Mouse (Mus musculus) liver, embryonic 14.5 days (tissue): Measurements from ENCODE around the gene Rab6a. TPM values are rescaled to one million over a fixed set of nuclear protein-coding genes. Genes with fewer than 3 reads are reported as not detected.

Experiments used
- ATAC-seq: fragments of 200-750 bp; cut with Nextera tagmentation; 2 replicates; pipeline ENCODE4 v1.8.0; 2017; ENCODE audit warnings: moderate number of reproducible peaks, mild to moderate bottlenecking, moderate library complexity; ENCODE audit not compliant: insufficient read depth
- DNase-seq, 3 experiments: peaks; one replicate each; pipeline ENCODE4 v3.0.0-alpha.2; 2012 to 2013; ENCODE audit warnings: low read depth in 3 of 3, low spot score in 3 of 3
- H3K27ac ChIP-seq: fragments of 300-500 bp; sonication (generic); 2 replicates; pipeline ENCODE4 v1.5.1; 2014; ENCODE audit warnings: moderate library complexity, mild to moderate bottlenecking, control low read depth, inconsistent platforms
- H3K27me3 ChIP-seq: fragments of 300-500 bp; sonication (generic); 2 replicates; pipeline ENCODE4 v1.6.1; 2014; ENCODE audit warnings: mild to moderate bottlenecking, low read length, moderate library complexity; ENCODE audit not compliant: control insufficient read depth, insufficient read depth
- H3K36me3 ChIP-seq: fragments of 300-500 bp; sonication (generic); replicated peaks from 2 replicates; pipeline ENCODE4 v1.6.1; 2014; ENCODE audit warnings: low read depth; ENCODE audit not compliant: control insufficient read depth, insufficient read depth
- H3K4me1 ChIP-seq, 2 experiments: fragments of 200-500 bp in 1 of 2; fragments of 300-500 bp in 1 of 2; sonication (generic) in 1 of 2; replicated peaks; 2 replicates each; pipeline ENCODE4 v1.6.1; 2012 to 2014; ENCODE audit warnings: antibody characterized with exemption in 1 of 2, inconsistent platforms in 1 of 2, low read length in 1 of 2; ENCODE audit not compliant: control insufficient read depth in 2 of 2, insufficient read depth in 2 of 2
- H3K4me2 ChIP-seq: fragments of 300-500 bp; sonication (generic); 2 replicates; pipeline ENCODE4 v1.6.1; 2014; ENCODE audit warnings: low read depth, mild to moderate bottlenecking, control low read depth, moderate library complexity
- H3K4me3 ChIP-seq, 2 experiments: fragments of 200-500 bp in 1 of 2; fragments of 300-500 bp in 1 of 2; sonication (generic) in 1 of 2; 2 replicates each; pipeline ENCODE4 v1.5.1; 2012 to 2014; ENCODE audit warnings: low read depth in 2 of 2, low read length in 2 of 2, mild to moderate bottlenecking in 2 of 2, control low read depth in 1 of 2, inconsistent platforms in 1 of 2, moderate library complexity in 1 of 2; ENCODE audit not compliant: insufficient read depth in 1 of 2
- H3K9ac ChIP-seq: fragments of 300-500 bp; sonication (generic); replicated peaks from 2 replicates; pipeline ENCODE4 v1.6.1; 2014; ENCODE audit warnings: mild to moderate bottlenecking, control low read depth, moderate library complexity
- H3K9me3 ChIP-seq: fragments of 300-500 bp; sonication (generic); 2 replicates; pipeline ENCODE4 v1.6.1; 2016; ENCODE audit warnings: low read length, mixed read lengths; ENCODE audit not compliant: control insufficient read depth
- CTCF ChIP-seq: IDR thresholded peaks from 2 replicates; pipeline ENCODE4 v1.5.1; 2016; ENCODE audit warnings: antibody characterized with exemption, low read depth, control low read depth
- EP300 ChIP-seq: IDR thresholded peaks from 2 replicates; pipeline ENCODE4 v1.6.1; 2016; ENCODE audit warnings: antibody characterized with exemption, low read depth
- WGBS: fragments of 180-500 bp; shearing (Covaris S2); extraction: QIAGEN DNeasy Blood & Tissue Kit; methylation state at CpG from one replicate; pipeline ENCODE4 v1.1.7; 2014; ENCODE audit not compliant: insufficient replicate concordance; 5-methylcytosine and 5-hydroxymethylcytosine counted together
- polyA plus RNA-seq, 2 experiments: library from polyadenylated mRNA; depleted of rRNA in 1 of 2; stranded (reverse) in 1 of 2; unstranded in 1 of 2; fragments of >200 nt; fragmentation: Nextera tagmentation in 1 of 2; extraction: Ambion mirVana in 1 of 2; gene quantifications; 2 replicates each; pipeline versions ENCODE4 v1.2.1 to v1.2.3; 2012 to 2014

The Rab6a gene
- polyA plus RNA-seq, 2 experiments = 24.3 to 39.8 TPM

GRCm38 (mm10) chr7:100663190-100663589, 56.0 kb downstream of the Rab6a start:
- H3K4me1 ChIP-seq = peaks cover 0 to 3% of the 10 kb centered on the region in 2 experiments; a peak in 1 of 4 replicates
- H3K36me3 ChIP-seq = no peaks in the 10 kb centered on the region
- DNase-seq = peak; percentile 53 to 71 (median 61)
- H3K27ac ChIP-seq = no peak overlapping the region
- H3K27me3 ChIP-seq = no peaks in the 10 kb centered on the region
- ATAC-seq = peak; percentile 62; the same call in 1 of the 2 replicates
- no peak overlapping the region for H3K4me3 ChIP-seq
- WGBS = 2% methylated on average over 13 of the region's 13 CpGs
- H3K4me2 ChIP-seq = no peak overlapping the region
- no peak overlapping the region for H3K9ac ChIP-seq
- TF ChIP-seq CTCF = peak; percentile 97
- TF ChIP-seq EP300 = no peak
- H3K9me3 ChIP-seq = no peaks in the 10 kb centered on the region

DNA sequence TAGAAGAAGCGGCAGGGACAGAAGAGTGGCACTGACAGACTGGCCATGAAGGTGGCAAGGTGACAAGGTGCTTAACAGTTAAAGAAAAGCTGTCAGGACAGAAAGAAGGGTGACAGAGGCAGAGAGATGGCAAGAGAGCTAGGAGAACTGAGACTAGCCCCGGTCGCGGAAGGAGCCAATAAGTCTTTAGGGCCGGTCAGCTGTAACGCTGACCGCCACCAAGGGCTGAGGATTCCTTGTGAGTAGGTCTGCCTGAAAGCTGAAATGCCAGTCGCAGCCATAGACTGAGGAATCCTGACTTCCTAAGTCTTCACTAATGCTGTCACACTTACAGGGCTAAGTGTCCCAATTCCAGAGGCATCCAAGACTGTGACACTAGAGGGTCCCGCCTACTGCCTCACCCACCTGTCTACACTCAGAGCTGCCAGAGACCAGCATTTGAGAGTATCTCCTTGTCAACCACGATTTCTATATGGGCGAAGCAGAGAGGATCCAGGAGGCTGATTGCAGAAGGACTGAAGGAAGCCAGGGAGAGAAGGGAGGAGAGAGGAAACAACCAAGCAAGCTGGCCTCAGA, 56.6 kb downstream of the Rab6a start:
- 56% methylated on average over 11 of the region's 11 CpGs for WGBS

GRCm38 (mm10) chr7:100670646-100671045, 63.4 kb downstream of the Rab6a start:
- 74% methylated on average over 5 of the region's 5 CpGs for WGBS
- no peaks in the 10 kb centered on the region for H3K36me3 ChIP-seq
- H3K9me3 ChIP-seq = no peaks in the 10 kb centered on the region
- no peak for DNase-seq
- H3K9ac ChIP-seq = no peak overlapping the region
- TF ChIP-seq EP300 = no peak
- TF ChIP-seq CTCF = no peak
- no peak overlapping the region for H3K27ac ChIP-seq
- H3K27me3 ChIP-seq = no peaks in the 10 kb centered on the region; the same call in 1 of the 2 replicates
- ATAC-seq = no peak
- H3K4me2 ChIP-seq = no peak overlapping the region
- no peaks in the 10 kb centered on the region for H3K4me1 ChIP-seq
- no peak overlapping the region for H3K4me3 ChIP-seq

More for the DNA sequence above, 56.6 kb downstream of the Rab6a start:
- Histone ChIP-seq H3K27ac (no peak overlapping the region), H3K9ac (no peak overlapping the region), H3K4me2 (no peak overlapping the region), H3K9me3 (no peaks in the 10 kb centered on the region), H3K36me3 (no peaks in the 10 kb centered on the region), H3K27me3 (no peaks in the 10 kb centered on the region), H3K4me1 (peaks cover 0 to 3% of the 10 kb centered on the region in 2 experiments; a peak in 1 of 4 replicates), H3K4me3 (no peak overlapping the region)
- no peak for TF ChIP-seq EP300
- no peak for DNase-seq
- no peak for ATAC-seq

GRCm38 (mm10) chr7:100673452-100673851, 66.2 kb downstream of the Rab6a start:
- 63% methylated on average over 7 of the region's 7 CpGs for WGBS
- no peaks in the 10 kb centered on the region for H3K9me3 ChIP-seq

DNA sequence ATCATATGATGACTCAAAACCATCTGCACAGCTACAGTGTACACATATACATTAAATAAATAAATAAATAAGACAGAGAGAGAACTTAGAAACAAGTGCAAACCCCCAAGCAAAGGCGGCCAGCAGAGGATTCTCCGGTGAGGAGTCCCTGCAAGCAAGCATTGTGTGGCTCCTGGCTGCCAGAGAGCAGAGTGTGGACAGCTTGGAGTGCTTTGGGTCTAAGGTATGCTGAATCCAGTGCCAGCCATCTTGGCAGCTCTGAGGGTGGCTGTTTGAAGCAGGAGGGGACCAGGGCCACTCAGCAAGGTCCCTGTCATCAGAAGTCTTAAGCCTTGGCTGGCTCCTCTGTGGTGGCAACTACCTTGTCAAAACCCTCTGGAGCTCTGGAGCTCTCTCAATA, 67.7 kb downstream of the Rab6a start:
- no peaks in the 10 kb centered on the region; the same call in 1 of the 2 replicates for H3K27me3 ChIP-seq
- no peaks in the 10 kb centered on the region for H3K9me3 ChIP-seq
- no peaks in the 10 kb centered on the region for H3K4me1 ChIP-seq
- 66% methylated on average over 2 of the region's 2 CpGs for WGBS
- TF ChIP-seq EP300 = no peak
- TF ChIP-seq CTCF = no peak
- no peak overlapping the region for H3K9ac ChIP-seq
- no peak for ATAC-seq
- H3K27ac ChIP-seq = no peak overlapping the region
- H3K4me2 ChIP-seq = no peak overlapping the region
- DNase-seq = no peak
- no peak overlapping the region for H3K4me3 ChIP-seq
- H3K36me3 ChIP-seq = no peaks in the 10 kb centered on the region

More at GRCm38 (mm10) chr7:100673452-100673851, 66.2 kb downstream of the Rab6a start:
- ATAC-seq (no peak), DNase-seq (no peak)
- no peak overlapping the region for H3K9ac ChIP-seq
- no peaks in the 10 kb centered on the region for H3K36me3 ChIP-seq
- TF ChIP-seq EP300 = no peak
- TF ChIP-seq CTCF = no peak
- no peaks in the 10 kb centered on the region for H3K4me1 ChIP-seq
- H3K27me3 ChIP-seq = no peaks in the 10 kb centered on the region; the same call in 1 of the 2 replicates
- H3K4me2 ChIP-seq = no peak overlapping the region
- H3K4me3 ChIP-seq = no peak overlapping the region
- H3K27ac ChIP-seq = no peak overlapping the region
